Mouse (Mus musculus) CD4-positive, CD25-positive, alpha-beta regulatory T cell (primary cell): ENCODE results near the gene Olfr1489. TPM values are rescaled to one million over a fixed set of nuclear protein-coding genes. Genes with fewer than 3 reads are reported as not detected.

Experiments
- polyA plus RNA-seq: library from polyadenylated mRNA; unstranded; fragments of 100-300 nt; shearing (Covaris generic); gene quantifications from one replicate; pipeline ENCODE4 v1.2.1, GENCODE M21; 2017

Gene Olfr1489
- polyA plus RNA-seq: 0.04 TPM

GRCm38 (mm10) chr19:13631321-13631720 is at the start of gene Olfr1489:
Gene Olfr1489 (plus strand): TSS chr19:13631621.

GRCm38 (mm10) chr19:13583211-13583610 is 48.2 kb upstream of the Olfr1489 start, which contains the start of gene Olfr1484:
Gene Olfr1484 (plus strand): TSS chr19:13583511.

GRCm38 (mm10) chr19:13617075-13617474 is 14.3 kb upstream of the Olfr1489 start, which contains the start of gene Olfr1487:
Gene Olfr1487 (plus strand): TSS chr19:13617375.

GRCm38 (mm10) chr19:13650791-13651190 is 19.4 kb downstream of the Olfr1489 start, which contains the start of gene Olfr1490:
Gene Olfr1490 (plus strand): TSS chr19:13651091.

Other genes starting within 250 kb of the Olfr1489 start
- gene Olfr1469, start 223.8 kb upstream of the Olfr1489 start, polyA plus RNA-seq: 0.25 TPM
- not detected for gene Olfr1471, start 188.2 kb upstream of the Olfr1489 start, polyA plus RNA-seq
- not detected for gene Olfr1472, start 175.5 kb upstream of the Olfr1489 start, polyA plus RNA-seq
- not detected for gene Olfr1474, start 162.1 kb upstream of the Olfr1489 start, polyA plus RNA-seq
- not detected for gene Olfr1475, start 151.4 kb upstream of the Olfr1489 start, polyA plus RNA-seq
- 0.20 TPM for gene Olfr1477, start 131.1 kb upstream of the Olfr1489 start, polyA plus RNA-seq
- not detected for gene Olfr1480, start 103.7 kb upstream of the Olfr1489 start, polyA plus RNA-seq
- 0.06 TPM for gene Olfr1484, start 48.1 kb upstream of the Olfr1489 start, polyA plus RNA-seq
- gene Olfr1487, start 14.2 kb upstream of the Olfr1489 start, polyA plus RNA-seq: not detected
- gene Olfr1490, start 19.5 kb downstream of the Olfr1489 start, polyA plus RNA-seq: not detected
- not detected for gene Olfr1491, start 65.6 kb downstream of the Olfr1489 start, polyA plus RNA-seq
- 0.10 TPM for gene Olfr1493-ps1, start 91.7 kb downstream of the Olfr1489 start, polyA plus RNA-seq
- not detected for gene Olfr1494, start 108.1 kb downstream of the Olfr1489 start, polyA plus RNA-seq
- not detected for gene Olfr1495, start 133.0 kb downstream of the Olfr1489 start, polyA plus RNA-seq
- not detected for gene Olfr1496, start 146.3 kb downstream of the Olfr1489 start, polyA plus RNA-seq
- gene Olfr1497, start 166.6 kb downstream of the Olfr1489 start, polyA plus RNA-seq: not detected
- gene Olfr1499, start 187.8 kb downstream of the Olfr1489 start, polyA plus RNA-seq: not detected
- gene Olfr1500, start 198.9 kb downstream of the Olfr1489 start, polyA plus RNA-seq: 0.41 TPM
- not detected for gene Olfr1501, start 219.1 kb downstream of the Olfr1489 start, polyA plus RNA-seq
- not detected for gene Olfr1502, start 230.2 kb downstream of the Olfr1489 start, polyA plus RNA-seq